Mouse (Mus musculus) thymus, adult 18-20 months (tissue): ENCODE data around the gene St13.

ENCODE experiments used
- DNase-seq, 2 experiments: peaks; one replicate each; pipeline ENCODE4 v3.0.0; 2022; ENCODE audit warnings: mixed read lengths in 2 of 2

The St13 gene

DNA sequence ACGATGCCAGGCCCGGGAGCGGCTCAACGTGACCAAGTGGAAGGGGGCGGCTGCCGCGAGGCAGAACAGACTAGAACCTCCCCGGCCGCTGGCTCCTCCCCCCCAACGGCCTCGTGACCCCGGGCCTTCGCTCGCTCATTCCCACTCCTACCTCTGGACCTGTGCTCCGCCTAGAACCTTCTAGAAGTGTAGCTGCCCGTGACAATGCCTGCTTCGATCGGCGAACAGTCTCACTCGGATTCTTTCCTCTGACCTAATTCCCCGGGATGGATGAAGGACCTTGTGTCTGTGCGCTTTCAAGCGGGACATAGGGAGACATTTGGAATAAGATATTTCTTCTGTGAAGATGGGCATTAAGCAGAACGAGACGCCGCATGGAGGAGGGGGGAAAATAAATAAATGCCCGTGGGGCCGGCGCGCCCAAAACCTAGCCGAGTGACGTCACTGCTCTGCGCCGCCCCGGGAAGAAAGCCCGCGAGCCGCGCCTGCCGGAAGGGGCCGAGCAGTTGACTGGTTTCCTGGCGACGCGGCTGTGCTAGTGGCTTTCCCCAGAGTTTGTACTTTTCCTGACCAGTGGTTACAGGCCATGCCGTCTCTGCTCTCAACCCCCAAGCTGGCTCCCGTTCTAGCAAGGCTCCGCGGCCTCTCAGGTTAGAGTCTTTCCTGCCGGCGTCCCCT lies at the start of gene St13, which contains the start of gene Xpnpep3:
St13 (minus strand) TSS at position 440 of the 678 bp plus-strand sequence.
Xpnpep3 (plus strand) TSS at position 501 of the 678 bp plus-strand sequence.
- DNase-seq: peak; percentile 93 to 95

DNA sequence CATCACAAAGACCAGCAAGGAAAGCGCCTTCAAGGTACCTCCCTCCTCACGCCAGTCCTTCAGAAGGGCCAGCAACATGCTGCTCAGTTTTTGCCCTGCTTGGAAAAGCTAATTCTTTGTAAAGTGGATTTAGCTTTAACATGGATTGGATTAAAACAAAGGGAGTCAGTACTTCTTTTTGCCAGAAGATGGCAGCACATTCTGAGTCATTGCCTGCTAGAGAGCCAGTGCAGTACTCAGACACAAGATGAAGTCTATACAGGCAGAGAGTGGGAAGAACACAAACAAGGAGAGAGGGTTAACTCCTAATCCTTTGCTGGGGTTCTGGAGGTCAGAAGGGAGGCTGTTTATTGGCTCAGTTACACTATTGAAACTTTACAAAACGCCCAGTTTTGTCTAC lies 48.6 kb upstream of the St13 start:
- no peak for DNase-seq

DNA sequence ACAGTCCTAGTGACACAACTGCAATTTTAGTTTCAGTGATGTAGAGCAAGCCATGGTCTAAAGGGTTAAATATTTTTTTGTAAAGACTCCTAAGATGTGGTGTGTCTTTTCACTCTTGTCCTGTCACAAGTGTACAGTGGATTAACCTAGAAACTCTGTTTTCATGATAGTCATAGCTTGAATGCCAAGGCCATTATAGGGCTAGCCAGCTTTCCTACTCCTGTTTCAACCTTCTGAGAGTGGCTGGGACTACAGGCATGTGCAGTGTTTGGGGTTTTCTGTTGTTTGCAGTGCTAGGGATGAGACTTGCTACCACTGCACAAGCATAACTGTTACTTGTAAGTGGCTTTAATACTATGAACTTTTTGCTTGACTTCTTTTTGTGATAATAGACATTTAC lies 39.4 kb upstream of the St13 start:
- no peak for DNase-seq

DNA sequence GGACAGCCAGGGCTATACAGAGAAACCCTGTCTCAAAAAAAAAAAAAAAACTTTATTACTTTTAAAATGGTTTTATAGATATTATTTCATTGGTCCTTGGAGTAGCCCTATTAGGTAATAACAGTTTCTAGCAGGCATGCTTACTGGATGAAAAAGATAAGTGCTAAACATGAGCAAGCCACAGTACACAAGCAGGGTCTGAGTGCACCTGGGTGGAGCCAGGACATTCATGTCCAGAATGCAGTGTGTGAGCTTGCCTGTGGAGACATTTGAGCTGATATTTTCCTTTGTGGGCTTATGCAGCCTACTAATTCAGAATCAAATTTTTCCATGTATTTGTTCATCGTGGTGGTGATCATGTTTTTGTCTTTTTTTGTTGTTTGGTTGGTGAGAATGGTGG lies 38.5 kb upstream of the St13 start:
- DNase-seq: no peak

DNA sequence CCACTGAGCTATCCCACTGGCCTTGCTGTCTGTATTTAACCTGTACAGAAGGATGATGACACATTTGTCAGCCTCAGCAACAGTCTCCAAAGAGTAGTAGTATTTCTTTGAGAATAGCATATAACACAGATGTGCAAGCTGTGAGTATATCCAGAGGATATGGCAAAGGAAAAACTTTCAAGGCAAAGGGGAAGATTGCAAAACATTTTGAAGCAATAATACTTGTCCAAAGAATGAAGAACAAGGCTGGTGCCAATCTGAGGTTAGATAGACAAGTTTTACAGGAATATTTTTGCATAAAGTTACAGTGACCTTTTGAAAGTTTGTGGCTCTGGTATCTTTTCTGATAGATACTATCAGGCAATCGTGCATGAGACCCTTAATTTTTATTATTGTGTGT lies 31.3 kb upstream of the St13 start:
- DNase-seq: no peak

DNA sequence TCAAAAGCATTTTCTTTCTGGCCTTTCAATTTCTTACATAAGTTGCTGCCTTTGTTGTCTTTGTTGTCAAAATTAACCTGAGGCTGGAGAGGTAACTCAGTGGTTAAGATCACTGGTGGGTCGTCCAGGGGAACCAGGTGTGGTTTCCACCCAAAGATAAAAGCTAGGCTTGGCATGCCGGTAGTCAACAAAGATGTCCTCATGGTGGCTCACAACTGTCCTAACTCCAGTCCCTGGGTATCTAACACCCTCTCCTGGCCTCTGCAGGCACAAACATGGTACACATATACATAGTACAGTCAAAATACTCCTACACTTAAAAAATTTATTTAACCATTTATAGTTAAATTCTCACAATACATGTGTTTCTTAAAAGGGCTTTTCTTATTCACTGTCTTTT lies 28.1 kb upstream of the St13 start:
- no peak for DNase-seq

DNA sequence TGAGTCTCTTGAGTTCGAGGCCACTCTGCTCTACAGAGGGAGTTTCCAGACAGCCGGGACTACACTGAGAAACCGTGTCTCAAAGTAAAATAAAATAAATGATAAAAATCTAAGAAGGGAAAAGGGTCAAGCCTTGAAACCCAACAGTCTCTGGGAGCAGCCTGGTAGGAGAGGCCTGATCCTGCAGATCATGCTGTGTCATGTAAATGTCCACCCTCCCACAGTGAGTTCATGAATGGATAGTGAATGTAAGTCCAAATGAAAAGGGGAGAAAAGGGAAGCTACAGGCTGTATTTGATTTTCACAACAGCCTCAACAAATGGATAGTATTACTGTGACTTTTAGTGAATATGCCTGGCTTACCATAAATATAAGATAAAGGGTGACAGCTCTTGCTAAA lies 25.4 kb upstream of the St13 start:
- DNase-seq: no peak

DNA sequence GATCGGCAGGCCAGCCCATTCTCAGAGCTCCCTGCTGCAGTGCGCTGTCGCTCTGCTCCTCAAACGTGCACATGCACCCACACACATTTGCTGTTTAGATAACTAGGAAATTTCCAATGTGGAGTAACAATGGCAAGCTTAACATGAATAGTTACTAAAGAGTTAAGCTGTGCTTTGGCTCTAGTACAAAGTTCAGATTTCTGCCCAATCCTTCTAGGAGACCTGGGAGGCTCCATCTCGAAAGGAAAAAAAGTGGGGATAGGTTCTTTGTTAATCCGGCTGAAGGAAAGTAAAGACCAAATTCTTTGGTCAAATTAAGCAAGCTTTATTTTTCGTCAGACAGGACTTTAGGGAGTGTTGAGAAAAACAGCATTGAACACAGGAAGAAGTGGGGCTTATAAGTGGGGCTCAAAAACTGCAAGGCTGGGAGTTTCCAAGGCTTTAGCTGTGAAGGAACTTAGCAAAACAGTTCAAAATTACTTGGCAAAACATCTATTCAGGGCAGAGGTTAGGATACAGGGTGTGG lies 22.3 kb upstream of the St13 start:
- DNase-seq: no peak

DNA sequence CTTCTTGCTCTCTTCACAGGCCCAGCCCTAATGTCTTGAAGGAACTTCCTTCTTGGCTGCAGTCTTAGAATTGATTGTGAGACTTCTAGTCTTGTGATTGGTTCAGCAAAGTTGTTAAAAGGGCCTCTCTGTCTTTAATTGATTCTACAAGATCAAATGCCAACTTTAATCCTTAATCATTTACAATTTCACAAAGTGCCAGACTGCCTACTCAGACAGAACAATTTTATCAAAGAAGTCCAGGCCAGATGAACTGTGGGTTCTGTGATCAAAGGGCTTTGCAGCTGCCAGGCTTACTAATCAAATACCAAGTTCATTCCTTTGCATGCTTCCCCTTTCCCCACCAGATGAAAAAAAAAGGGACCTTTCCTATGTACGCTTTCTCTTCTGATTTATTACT lies 21.6 kb upstream of the St13 start:
- no peak for DNase-seq

DNA sequence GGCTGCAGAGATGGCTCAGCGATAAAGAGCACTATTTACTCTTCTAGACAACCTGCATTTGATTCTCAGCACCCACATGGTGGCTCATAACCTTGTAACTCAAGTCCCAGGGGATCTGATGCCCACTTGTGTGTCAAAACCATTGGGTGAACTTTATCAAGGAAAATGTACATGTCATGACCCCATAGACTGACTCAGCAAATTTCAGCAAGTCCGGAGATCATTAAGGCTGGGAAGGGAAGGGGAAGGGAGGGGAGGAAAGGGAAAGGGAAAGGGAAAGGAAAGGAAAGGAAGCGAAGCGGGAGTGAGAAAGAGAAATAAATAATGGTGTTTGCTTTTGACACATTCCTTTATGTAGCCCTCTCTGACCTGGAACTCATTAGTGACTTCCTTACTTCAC lies 18.2 kb upstream of the St13 start:
- no peak for DNase-seq

DNA sequence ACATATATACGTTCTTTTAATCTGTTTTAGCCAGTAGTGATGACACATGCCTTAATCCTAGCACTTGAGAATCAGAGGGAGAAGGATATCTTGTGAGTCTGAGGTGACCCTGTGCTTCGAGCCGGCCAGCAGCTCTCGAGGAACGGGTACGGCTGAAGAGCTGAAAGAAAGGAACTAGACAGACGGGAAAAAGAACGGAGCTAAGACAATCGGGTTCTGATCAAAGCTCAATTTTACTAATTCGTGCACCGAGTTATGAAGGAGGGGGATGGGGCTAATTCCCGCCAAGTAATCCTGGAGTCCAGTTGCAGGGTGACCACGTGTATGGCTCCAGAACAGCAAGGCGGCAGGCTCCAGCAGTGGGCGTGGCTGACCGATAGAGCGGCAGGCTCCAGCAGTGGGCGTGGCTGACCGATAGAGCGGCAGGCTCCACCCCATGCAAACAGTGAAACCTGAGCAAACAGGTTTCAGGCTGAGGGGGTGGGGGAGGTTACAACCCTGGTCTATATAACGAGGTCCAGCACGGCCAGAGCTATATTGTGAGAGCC lies 17.0 kb upstream of the St13 start:
- DNase-seq: peak; percentile 33 to 41

DNA sequence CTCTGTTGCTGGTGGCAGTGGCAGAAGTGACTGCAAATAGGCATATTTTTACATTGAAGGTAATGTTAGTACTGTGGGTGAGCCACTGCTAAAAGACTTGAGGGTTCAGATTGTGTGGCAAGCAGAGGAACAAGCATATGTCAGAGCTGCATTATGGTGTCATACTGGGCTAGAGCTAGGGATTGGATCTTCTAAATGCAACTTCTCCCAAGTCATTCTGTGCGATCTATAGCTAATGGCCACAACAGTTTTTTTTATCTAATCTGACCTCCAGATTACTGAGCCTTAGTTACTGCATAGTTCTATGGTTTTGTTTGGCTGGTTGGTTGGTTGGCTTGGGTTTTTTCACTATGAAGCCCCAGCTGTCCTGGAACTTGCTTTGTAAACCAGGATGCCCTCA lies 8.3 kb upstream of the St13 start, which contains the start of gene Dnajb7:
Dnajb7 (minus strand) TSS at position 101 of the 400 bp plus-strand sequence.
- no peak for DNase-seq

DNA sequence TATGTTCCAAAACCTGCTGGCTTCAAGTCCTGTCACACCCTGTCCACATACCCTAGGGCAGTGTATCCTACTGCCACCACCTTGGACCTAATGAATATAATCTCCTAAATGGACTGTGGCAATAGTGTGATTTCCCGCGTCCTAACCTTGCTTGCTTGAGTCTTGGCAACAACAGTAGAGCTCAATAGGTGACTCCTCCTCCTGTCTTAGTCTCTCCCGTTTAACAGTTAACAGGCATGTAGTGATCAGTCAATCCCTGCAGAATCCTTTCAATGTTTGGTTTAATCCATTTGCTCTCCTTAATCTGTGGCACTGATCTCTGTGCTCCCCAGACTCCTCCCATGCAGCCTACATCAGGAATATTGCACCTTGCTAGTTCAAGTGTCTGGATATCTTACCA lies 5.1 kb upstream of the St13 start:
- DNase-seq: no peak

DNA sequence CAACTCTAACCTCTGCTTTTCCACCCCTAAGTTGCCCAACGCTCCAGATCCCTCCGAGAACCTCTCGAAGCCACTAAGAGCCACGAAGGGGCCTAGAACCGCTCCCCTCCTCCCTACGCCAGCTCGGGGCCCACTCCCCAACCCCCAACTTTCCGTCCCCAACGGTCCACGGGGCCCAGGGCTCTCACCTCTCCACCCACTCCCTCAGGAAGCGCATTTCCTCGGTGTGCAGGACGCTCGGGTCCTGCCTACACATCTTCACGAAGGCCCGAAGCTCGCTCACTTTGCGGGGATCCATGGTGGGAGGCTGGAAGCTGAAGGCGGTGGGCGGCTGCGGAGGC lies 610 bp downstream of the St13 start:
- no peak for DNase-seq

DNA sequence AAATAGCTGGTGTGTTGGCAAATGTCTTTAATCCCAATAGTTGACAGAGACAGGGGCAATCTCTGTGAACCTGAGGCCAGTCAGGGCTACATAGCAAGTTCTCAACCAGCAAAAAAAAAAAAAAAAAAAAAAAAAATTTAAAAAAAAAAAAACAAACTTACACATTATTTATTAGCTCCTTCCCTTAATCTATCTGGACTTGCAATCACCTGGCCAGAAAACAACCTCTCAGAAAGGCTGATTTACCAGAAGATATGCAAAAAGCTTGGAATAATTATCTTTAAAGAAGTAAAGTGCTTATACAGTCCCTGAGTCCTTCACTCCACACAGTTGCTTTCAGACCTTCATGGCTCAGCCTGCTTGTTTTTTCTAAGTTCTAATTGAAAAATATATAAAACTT lies 1.7 kb downstream of the St13 start:
- no peak for DNase-seq

DNA sequence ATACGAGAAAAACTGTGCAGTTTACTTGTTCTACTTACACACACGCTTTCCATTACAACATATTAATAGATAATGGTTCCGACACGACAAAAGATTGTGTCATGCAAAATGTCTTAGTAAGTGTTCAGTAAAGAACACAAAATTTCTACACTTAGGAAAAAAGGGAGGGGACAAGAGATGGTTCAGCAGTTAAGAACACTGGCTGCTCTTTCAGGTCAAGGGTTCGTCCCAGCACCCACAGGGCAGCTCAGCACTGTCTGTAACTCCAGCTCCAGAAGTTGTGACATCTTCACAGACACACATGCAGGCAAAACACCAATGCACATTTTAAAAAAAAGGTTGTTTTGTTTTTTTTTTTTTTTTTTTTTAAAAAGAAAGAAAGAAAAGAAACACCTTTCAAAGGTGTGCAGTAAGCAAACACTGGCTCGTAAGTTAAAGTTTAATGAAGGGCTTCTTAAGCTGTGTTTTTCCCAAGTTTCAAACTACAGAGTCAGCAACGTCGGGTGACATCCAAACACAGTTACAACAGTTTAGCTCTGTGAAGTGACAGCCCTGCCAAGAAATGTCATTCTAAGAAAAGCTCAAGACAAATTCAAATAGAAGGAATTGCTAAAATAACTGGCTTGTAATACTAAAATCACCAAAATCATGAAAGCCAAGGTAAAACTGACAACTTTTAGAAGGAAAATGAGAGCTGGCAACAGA lies 5.5 kb downstream of the St13 start:
- DNase-seq: no peak

DNA sequence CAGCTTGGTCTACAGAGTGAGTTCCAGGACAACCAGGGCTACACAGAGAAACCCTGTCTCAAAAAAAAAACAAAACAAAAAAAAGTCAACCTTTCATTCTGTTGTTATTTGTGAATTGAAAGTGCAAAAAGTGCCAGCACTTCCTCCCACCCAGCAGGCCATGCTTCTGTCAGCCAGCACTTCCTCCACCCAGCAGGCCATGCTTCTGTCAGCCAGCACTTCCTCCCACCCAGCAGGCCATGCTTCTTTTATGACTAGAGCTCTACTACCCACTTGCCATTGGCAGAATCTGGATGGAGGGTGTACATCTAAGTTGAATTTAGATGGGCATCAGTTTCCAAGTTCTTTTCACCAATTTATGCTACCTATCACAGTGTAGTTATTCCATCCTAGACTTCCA lies 6.9 kb downstream of the St13 start:
- peak; percentile 31 to 39 for DNase-seq

DNA sequence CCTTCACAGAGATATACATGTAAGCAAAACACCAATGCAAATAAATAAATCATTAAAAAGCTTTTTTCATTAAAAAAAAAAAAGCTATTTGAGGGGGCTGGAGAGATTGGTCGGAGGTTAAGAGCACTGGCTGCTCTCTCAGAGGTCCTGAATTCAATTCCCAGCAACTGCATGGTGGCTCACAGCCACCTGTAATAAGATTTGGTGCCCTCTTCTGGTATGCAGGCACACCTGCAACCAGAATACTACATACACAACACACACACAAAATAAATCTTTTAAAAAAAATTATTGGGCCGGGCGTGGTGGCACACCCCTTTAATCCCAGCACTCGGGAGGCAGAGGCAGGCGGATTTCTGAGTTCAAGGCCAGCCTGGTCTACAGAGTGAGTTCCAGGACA lies 13.6 kb downstream of the St13 start:
- no peak for DNase-seq

DNA sequence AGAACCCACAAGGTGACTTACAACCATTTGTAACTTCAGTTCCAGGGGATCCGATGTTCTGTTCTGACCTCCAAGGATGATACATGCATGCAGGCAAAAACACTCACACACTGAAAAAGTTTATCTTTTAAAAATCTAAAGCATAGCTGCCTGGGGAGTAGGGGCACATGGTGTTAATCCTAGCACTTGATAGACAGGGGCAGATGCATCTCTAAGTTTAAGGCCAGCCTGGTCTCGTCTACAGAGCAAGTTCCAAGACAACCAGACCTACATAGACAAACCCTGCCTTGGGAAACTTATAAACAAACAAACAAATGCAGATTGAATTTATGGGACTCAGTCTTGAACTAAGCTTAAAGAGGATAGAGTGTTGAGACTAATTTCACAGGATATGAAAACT lies 21.0 kb downstream of the St13 start:
- DNase-seq: no peak

DNA sequence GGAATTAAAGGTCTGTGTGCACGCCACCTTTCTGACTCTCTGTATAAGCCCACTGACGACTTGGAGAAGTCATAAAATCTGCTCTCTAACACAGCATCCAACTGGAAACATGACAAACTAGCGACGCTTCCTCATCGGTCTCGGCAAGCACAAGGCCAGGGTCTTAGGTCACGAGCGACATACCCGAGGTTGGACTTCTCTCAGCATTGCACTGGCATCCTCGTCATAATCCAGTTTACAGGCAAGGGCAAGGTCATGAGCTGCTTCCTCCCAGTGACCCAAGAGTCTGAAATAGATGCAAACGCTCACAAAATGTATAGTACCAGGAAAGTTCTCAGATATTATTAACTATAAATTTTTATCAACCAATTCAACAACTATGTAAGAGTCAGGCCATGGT lies 25.3 kb downstream of the St13 start:
- DNase-seq: no peak

DNA sequence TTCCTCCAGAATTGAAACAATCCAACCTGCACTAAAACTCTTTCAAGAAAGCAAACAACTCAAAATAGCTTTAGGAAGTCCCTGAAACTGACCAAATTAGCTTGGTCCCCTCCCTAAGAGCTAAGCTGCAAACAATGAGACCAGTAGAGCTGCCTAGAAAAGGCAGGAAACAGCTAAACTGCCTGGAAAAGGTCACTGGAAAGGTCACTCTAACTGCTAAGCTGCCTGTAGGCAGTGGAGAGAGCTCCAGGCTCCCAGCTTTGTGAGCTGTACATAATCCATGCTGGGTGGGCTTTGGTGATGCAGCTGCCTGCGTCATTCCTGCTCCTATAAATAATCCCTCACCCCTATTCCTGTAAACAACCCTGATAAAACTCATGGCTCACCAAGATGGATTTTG lies 29.5 kb downstream of the St13 start:
- no peak for DNase-seq

DNA sequence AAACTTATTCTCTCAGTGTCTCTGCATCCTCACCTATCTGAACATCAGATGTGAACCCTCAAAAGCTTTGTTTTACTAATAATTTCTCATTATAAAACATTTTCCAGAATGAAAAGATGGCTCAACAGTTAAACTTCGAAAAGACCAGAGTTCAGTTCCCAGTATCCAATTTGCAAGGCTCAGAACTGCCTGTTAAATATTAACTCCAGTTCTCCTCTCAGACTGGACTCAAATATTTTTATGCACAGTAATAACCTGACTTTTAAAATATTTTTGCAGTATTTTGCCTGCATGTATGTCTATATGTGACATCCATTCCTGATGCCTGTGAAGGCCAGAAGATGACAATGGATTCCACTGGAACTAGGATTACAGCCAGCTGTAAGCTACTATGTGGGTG lies 31.3 kb downstream of the St13 start:
- no peak for DNase-seq

DNA sequence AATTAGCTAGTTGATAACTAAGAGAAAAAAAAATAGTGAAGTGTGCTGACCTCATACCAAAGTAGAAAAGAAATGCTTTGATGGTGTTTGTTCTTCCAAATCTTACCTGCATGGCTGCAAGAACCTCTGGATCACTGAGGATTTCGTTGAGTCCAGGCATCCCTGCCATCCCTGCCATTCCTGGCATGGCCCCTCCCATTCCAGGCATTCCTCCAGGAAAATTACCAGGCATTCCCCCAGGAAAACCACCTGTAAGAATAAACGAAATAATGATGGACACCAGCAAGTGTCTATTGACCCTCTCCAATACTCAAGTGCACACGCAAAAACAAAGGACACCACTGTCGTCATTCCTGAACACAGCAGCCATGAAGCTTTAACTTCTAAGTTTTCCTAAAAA lies 33.6 kb downstream of the St13 start:
- no peak for DNase-seq

DNA sequence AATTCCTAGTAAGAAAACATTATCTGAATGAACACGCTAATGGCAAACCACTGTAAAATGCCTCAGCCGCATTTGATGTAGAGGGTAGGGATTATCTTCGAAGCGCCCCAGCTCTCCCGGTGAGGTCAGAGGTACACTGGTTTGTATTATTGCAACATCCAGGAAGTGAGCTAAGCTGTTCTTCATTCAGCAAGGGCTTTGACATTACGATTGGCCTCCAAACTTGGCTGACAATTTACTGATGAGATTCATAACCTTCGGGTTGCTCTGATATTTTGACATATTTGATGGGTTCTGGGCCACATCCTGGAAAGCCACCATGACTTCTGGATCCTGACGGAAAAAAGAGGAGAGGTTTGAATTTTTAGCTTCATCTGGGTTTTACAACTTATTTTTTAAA lies 34.6 kb downstream of the St13 start:
- no peak for DNase-seq
